Mouse (Mus musculus) G1E (cell line): Measurements from ENCODE around the gene Usp16.

Source experiments
- CTCF ChIP-seq: IDR thresholded peaks from 2 replicates; pipeline ENCODE4 v1.5.1; 2012; ENCODE audit warnings: low read depth, low read length, inconsistent platforms, mixed read lengths
- GATA1 ChIP-seq: IDR thresholded peaks from 2 replicates; pipeline ENCODE4 v1.6.1; 2012; ENCODE audit warnings: borderline replicate concordance, low read length, inconsistent platforms, mixed read lengths
- TAL1 ChIP-seq: conservative IDR thresholded peaks from 2 replicates; pipeline ENCODE4 v1.6.1; 2012; ENCODE audit warnings: low read depth, low read length, inconsistent platforms, mixed read lengths

- TF ChIP-seq GATA1 (no peak), CTCF (no peak), TAL1 (no peak)
Observed at GRCm38 (mm10) chr16:87405001-87405400, 49.5 kb upstream of the Usp16 start.
